In the genomic region with DNA sequence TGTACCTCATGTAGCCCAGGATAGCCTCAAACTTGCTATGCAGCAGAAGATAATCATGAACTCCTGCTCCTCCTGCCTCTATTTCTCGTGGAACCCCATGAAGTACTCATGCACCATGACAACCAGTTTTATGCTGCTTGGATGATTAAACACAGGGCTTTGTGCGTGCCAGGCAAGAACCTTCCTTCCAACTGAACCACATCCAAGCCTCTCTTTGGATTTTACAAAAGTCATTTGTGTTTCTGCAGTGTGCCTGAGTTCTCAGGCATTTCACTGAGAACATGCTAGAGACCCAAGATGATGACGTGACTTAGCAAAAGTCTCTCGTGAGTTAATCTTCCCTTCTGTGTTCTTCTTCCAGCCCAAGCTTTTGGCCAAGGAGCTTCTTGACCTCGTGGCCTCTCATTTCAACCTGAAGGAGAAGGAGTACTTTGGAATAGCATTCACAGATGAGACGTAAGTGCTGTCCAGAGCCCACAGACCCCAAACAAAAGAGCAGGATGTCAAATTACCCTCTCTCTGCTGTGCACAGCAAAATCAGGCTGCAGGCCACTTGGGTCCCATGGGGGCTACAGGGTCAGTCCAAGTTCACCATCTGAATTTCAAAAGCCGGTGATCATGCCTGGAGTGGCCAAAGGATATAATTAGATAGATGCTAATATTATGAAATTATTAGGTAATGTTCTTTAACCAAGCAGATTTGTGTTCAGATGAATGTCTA, we compare ENCODE assay signal across 9 mouse cellular contexts.
DNase-seq lines count a peak whose midpoint lies in the region; ATAC-seq lines count a peak whose summit lies in the region.
"Had no signal": no experiment of that assay in that cellular context is flagged by ENCODE, and none has a peak within 500 bp of the region (broad histone marks: within the 10 kb centered on the region; RNA-seq: fewer than 3 reads in every experiment).

No protein-coding gene starts in this region.

- H3K4me2 ChIP-seq in kidney, embryonic 16.5 days (replicated peaks; ENCODE audit: low read depth, low read length) = no peak overlapping the region
- no peak overlapping the region for H3K4me2 ChIP-seq in heart, embryonic 14.5 days (ENCODE audit: low read length)

- H3K4me1 ChIP-seq in kidney, embryonic 16.5 days (ENCODE audit: insufficient read depth, low read length) = peaks cover 12% of the 10 kb centered on the region
- H3K4me1 ChIP-seq in heart, embryonic 14.5 days (ENCODE audit: control insufficient read depth in 2 of 2, insufficient read depth in 2 of 2, low read length in 2 of 2) = peaks cover 17 to 27% of the 10 kb centered on the region in 2 experiments

- H3K9me3 ChIP-seq in kidney, embryonic 16.5 days (ENCODE audit: low read length) = peaks cover 10% of the 10 kb centered on the region
- H3K9me3 ChIP-seq in heart, embryonic 14.5 days (ENCODE audit: control insufficient read depth, low read length) = peaks cover 6% of the 10 kb centered on the region; the same call in 1 of the 2 replicates

- H3K27ac ChIP-seq in kidney, embryonic 16.5 days (ENCODE audit: low read length) = 0 out of 2 replicates have a peak overlapping the region, but pooled peaks have one; percentile 7
- peak overlapping the region; percentile 27 to 35; a peak in 1 of 4 replicates for H3K27ac ChIP-seq in heart, embryonic 14.5 days (replicated peaks in 1 of 2; ENCODE audit: control insufficient read depth in 1 of 2, insufficient read depth in 1 of 2, low read depth in 2 of 2, low read length in 2 of 2)
- H3K27ac ChIP-seq: liver, embryonic 14.5 days had no signal

- H3K27me3 ChIP-seq in kidney, embryonic 16.5 days (ENCODE audit: insufficient read depth, low read length) = no peaks in the 10 kb centered on the region
- no peaks in the 10 kb centered on the region for H3K27me3 ChIP-seq in heart, embryonic 14.5 days (ENCODE audit: control insufficient read depth, insufficient read depth, low read length)

- WGBS in kidney, embryonic 16.5 days = 57% methylated on average over 7 of the region's 7 CpGs
- 62% methylated on average over 7 of the region's 7 CpGs for WGBS in heart, embryonic 14.5 days

- peaks cover 8% of the 10 kb centered on the region; the same call in 1 of the 2 replicates for H3K36me3 ChIP-seq in kidney, embryonic 16.5 days (ENCODE audit: insufficient read depth, low read length)
- H3K36me3 ChIP-seq in heart, embryonic 14.5 days (ENCODE audit: control insufficient read depth, insufficient read depth, low read length) = no peaks in the 10 kb centered on the region

- H3K9ac ChIP-seq in kidney, embryonic 16.5 days (replicated peaks; ENCODE audit: low read length) = no peak overlapping the region
- no peak overlapping the region for H3K9ac ChIP-seq in heart, embryonic 14.5 days (ENCODE audit: low read length)
- H3K9ac ChIP-seq: liver, embryonic 14.5 days had no signal

- DNase-seq in kidney, adult 9 months = no peak
- peak; percentile 41 for DNase-seq in Muller cell, postnatal 12 days (ENCODE audit: inconsistent ontology term)
- peak; percentile 51 for DNase-seq in brain, adult 2 months (ENCODE audit: low read depth, low spot score)
- DNase-seq in T-cell, adult 2 months (ENCODE audit: low spot score) = no peak
- DNase-seq: right cerebral cortex, postnatal 4 days had no signal

- ATAC-seq in kidney, embryonic 16.5 days (ENCODE audit: low FRiP score, low TSS enrichment) = no peak
- ATAC-seq in heart, embryonic 14.5 days (ENCODE audit: insufficient number of reproducible peaks, insufficient read depth, low FRiP score, low read depth) = no peak
- ATAC-seq in granulocyte monocyte progenitor cell, adult 5-6 weeks (replicated peaks; ENCODE audit: poor library complexity, severe bottlenecking) = no peak

- no peak overlapping the region for H3K4me3 ChIP-seq in kidney, embryonic 16.5 days (ENCODE audit: low read length)
- no peak overlapping the region for H3K4me3 ChIP-seq in heart, embryonic 14.5 days (ENCODE audit: control insufficient read depth in 1 of 2, insufficient read depth in 1 of 2, low read depth in 1 of 2, low read length in 2 of 2)

Comparison
In these comparisons a context has a peak if more than half of its experiments do, and no peak if none do; other contexts are left out.
1. DNase-seq: peak in Muller cell, postnatal 12 days (single experiment) and brain, adult 2 months (single experiment); none in kidney, adult 9 months (single experiment) and T-cell, adult 2 months (single experiment).